Mouse (Mus musculus) intestine, postnatal 0 days (tissue): ENCODE measurements around the gene Gtpbp1. TPM values are rescaled to one million over a fixed set of nuclear protein-coding genes. Genes with fewer than 3 reads are reported as not detected.
"Not testable (repeated sequence)": the region's sequence is repeated elsewhere in the genome, so short reads cannot be mapped to it uniquely, and the experiment has no call there.

Experiments
- ATAC-seq: fragments of 200-750 bp; cut with Nextera tagmentation; 2 replicates; pipeline ENCODE4 v1.8.0; 2017; ENCODE audit warnings: mild to moderate bottlenecking, moderate TSS enrichment, moderate library complexity
- H3K27ac ChIP-seq: fragments of 300-500 bp; sonication (generic); 2 replicates; pipeline ENCODE4 v1.5.1; 2014; ENCODE audit warnings: mild to moderate bottlenecking, low read depth, low read length, moderate library complexity
- H3K27me3 ChIP-seq: fragments of 300-500 bp; sonication (generic); replicated peaks from 2 replicates; pipeline ENCODE4 v1.6.1; 2014; ENCODE audit warnings: low read length, mixed read lengths; ENCODE audit not compliant: control insufficient read depth, insufficient read depth
- H3K36me3 ChIP-seq: fragments of 300-500 bp; sonication (generic); 2 replicates; pipeline ENCODE4 v1.6.1; 2014; ENCODE audit warnings: mild to moderate bottlenecking, moderate library complexity; ENCODE audit not compliant: control insufficient read depth, insufficient read depth
- H3K4me1 ChIP-seq: fragments of 300-500 bp; sonication (generic); replicated peaks from 2 replicates; pipeline ENCODE4 v1.6.1; 2014; ENCODE audit warnings: antibody characterized with exemption, low read length, mixed read lengths; ENCODE audit not compliant: control insufficient read depth, insufficient read depth
- H3K4me2 ChIP-seq: fragments of 300-500 bp; sonication (generic); replicated peaks from 2 replicates; pipeline ENCODE4 v1.6.1; 2014; ENCODE audit warnings: low read depth, mild to moderate bottlenecking, moderate library complexity
- H3K4me3 ChIP-seq: fragments of 300-500 bp; sonication (generic); 2 replicates; pipeline ENCODE4 v1.5.1; 2014; ENCODE audit warnings: low read depth, low read length
- H3K9ac ChIP-seq: fragments of 300-500 bp; sonication (generic); 2 replicates; pipeline ENCODE4 v1.6.1; 2014; ENCODE audit warnings: mild to moderate bottlenecking, low read depth, low read length
- H3K9me3 ChIP-seq: fragments of 300-500 bp; sonication (generic); 2 replicates; pipeline ENCODE4 v1.6.1; 2016; ENCODE audit warnings: mixed run types; ENCODE audit not compliant: control insufficient read depth
- CTCF ChIP-seq: sonication (generic); IDR thresholded peaks from 2 replicates; pipeline ENCODE4 v1.5.1; 2016; ENCODE audit warnings: low read depth, mild to moderate bottlenecking, control low read depth, antibody characterized with exemption, moderate library complexity
- WGBS: fragments of 180-500 bp; shearing (Covaris S2); extraction: QIAGEN DNeasy Blood & Tissue Kit; methylation state at CpG from one replicate; pipeline ENCODE4 v1.1.7; 2014; 5-methylcytosine and 5-hydroxymethylcytosine counted together
- polyA plus RNA-seq: library from polyadenylated mRNA; unstranded; fragments of >200 nt; fragmentation: Nextera tagmentation; extraction: Ambion mirVana; gene quantifications from 2 replicates; pipeline ENCODE4 v1.2.1, GENCODE M21; 2015

Gtpbp1 gene
- polyA plus RNA-seq, 1 experiment from 2014 or later = 15.3 TPM

- H3K4me1 ChIP-seq = 0 out of 2 replicates have a peak, but pooled peaks cover 3% of the 10 kb centered on the region
- H3K4me3 ChIP-seq = peak within 1 kb of the TSS; percentile 88
- H3K27ac ChIP-seq = peak within 1 kb of the TSS; percentile 71
- peak within 1 kb of the TSS; percentile 81 for H3K4me2 ChIP-seq
- ATAC-seq = peak; percentile 92
- H3K9me3 ChIP-seq = no peaks in the 10 kb centered on the region
- 14% methylated on average over 33 of the region's 33 CpGs for WGBS
- peak within 1 kb of the TSS; percentile 86 for H3K9ac ChIP-seq
- TF ChIP-seq CTCF = peak; percentile 79
- no peaks in the 10 kb centered on the region for H3K27me3 ChIP-seq
- peaks cover 33% of the 10 kb centered on the region for H3K36me3 ChIP-seq
Measured at GRCm38 (mm10) chr15:79670249-79670971, 20.2 kb upstream of the Gtpbp1 start, which contains the start of gene Tomm22. Gene Tomm22 (plus strand): TSS chr15:79670861.

- Histone ChIP-seq H3K4me1 (0 out of 2 replicates have a peak, but pooled peaks cover 3% of the 10 kb centered on the region), H3K9me3 (no peaks in the 10 kb centered on the region), H3K9ac (peak overlapping the region; percentile 86), H3K36me3 (peaks cover 30% of the 10 kb centered on the region), H3K27ac (peak overlapping the region; percentile 71), H3K27me3 (no peaks in the 10 kb centered on the region), H3K4me3 (peak overlapping the region; percentile 88), H3K4me2 (peak overlapping the region; percentile 81)
- WGBS = under 1% methylated on average over 37 of the region's 37 CpGs
- no peak for TF ChIP-seq CTCF
- ATAC-seq = peak; percentile 50
Measured at GRCm38 (mm10) chr15:79670972-79671299, 19.7 kb upstream of the Gtpbp1 start.

- not testable (repeated sequence) for H3K4me1 ChIP-seq, ATAC-seq, H3K9me3 ChIP-seq, H3K27me3 ChIP-seq, H3K9ac ChIP-seq, H3K27ac ChIP-seq
- peak overlapping the region; percentile 81 for H3K4me2 ChIP-seq
- H3K36me3 ChIP-seq = peaks cover 38% of the 10 kb centered on the region
- WGBS = 62% methylated on average over 11 of the region's 11 CpGs
- H3K4me3 ChIP-seq = peak overlapping the region; percentile 88; the same call in 1 of the 2 replicates
Measured at GRCm38 (mm10) chr15:79671828-79672348, 18.8 kb upstream of the Gtpbp1 start.

- TF ChIP-seq CTCF = no peak
- H3K27me3 ChIP-seq = no peaks in the 10 kb centered on the region
- H3K36me3 ChIP-seq = peaks cover 38% of the 10 kb centered on the region
- H3K9me3 ChIP-seq = no peaks in the 10 kb centered on the region
- WGBS = 55% methylated on average over 2 of the region's 2 CpGs
- no peak for ATAC-seq
- H3K9ac ChIP-seq = no peak overlapping the region
- peaks cover 3% of the 10 kb centered on the region; the same call in 1 of the 2 replicates for H3K4me1 ChIP-seq
- H3K4me3 ChIP-seq = no peak overlapping the region
- H3K27ac ChIP-seq = no peak overlapping the region
- H3K4me2 ChIP-seq = no peak overlapping the region
Measured at GRCm38 (mm10) chr15:79677936-79678335, 12.7 kb upstream of the Gtpbp1 start.

- WGBS = 78% methylated on average over 4 of the region's 4 CpGs
- H3K4me2 ChIP-seq = no peak overlapping the region
- H3K4me3 ChIP-seq = no peak overlapping the region
- H3K9ac ChIP-seq = no peak overlapping the region
- no peaks in the 10 kb centered on the region for H3K27me3 ChIP-seq
- ATAC-seq = peak; percentile 34; the same call in 1 of the 2 replicates
- H3K27ac ChIP-seq = 0 out of 2 replicates have a peak overlapping the region, but pooled peaks have one; percentile 21
- no peaks in the 10 kb centered on the region for H3K9me3 ChIP-seq
- TF ChIP-seq CTCF = no peak
- H3K36me3 ChIP-seq = peaks cover 1% of the 10 kb centered on the region; the same call in 1 of the 2 replicates
- peaks cover 17% of the 10 kb centered on the region for H3K4me1 ChIP-seq
Measured at GRCm38 (mm10) chr15:79681973-79682372, 8.7 kb upstream of the Gtpbp1 start.

GRCm38 (mm10) chr15:79683146-79683545 lies 7.5 kb upstream of the Gtpbp1 start:
- Histone ChIP-seq H3K27ac (no peak overlapping the region; the same call in 1 of the 2 replicates), H3K4me3 (no peak overlapping the region), H3K9me3 (no peaks in the 10 kb centered on the region), H3K4me2 (peak overlapping the region; percentile 40), H3K9ac (0 out of 2 replicates have a peak overlapping the region, but pooled peaks have one; percentile 26), H3K4me1 (peaks cover 17% of the 10 kb centered on the region), H3K27me3 (no peaks in the 10 kb centered on the region), H3K36me3 (no peaks in the 10 kb centered on the region)
- 46% methylated on average over 6 of the region's 6 CpGs for WGBS
- TF ChIP-seq CTCF = no peak
- peak; percentile 28 for ATAC-seq
